Mouse (Mus musculus) testis, adult 2 months (tissue): Measurements from ENCODE around the gene Fam169b.

Experiments used
- CTCF ChIP-seq: fragments of 200-500 bp; IDR thresholded peaks from 2 replicates; pipeline ENCODE4 v1.5.1; 2012; ENCODE audit warnings: low read depth, mild to moderate bottlenecking, inconsistent platforms, low read length, moderate library complexity; ENCODE audit not compliant: control insufficient read depth, insufficient read depth, insufficient replicate concordance
- POLR2A ChIP-seq: fragments of 200-500 bp; IDR thresholded peaks from 2 replicates; pipeline ENCODE4 v1.6.1; 2012; ENCODE audit warnings: low read depth, mild to moderate bottlenecking, inconsistent platforms, low read length, moderate library complexity; ENCODE audit not compliant: control insufficient read depth

DNA sequence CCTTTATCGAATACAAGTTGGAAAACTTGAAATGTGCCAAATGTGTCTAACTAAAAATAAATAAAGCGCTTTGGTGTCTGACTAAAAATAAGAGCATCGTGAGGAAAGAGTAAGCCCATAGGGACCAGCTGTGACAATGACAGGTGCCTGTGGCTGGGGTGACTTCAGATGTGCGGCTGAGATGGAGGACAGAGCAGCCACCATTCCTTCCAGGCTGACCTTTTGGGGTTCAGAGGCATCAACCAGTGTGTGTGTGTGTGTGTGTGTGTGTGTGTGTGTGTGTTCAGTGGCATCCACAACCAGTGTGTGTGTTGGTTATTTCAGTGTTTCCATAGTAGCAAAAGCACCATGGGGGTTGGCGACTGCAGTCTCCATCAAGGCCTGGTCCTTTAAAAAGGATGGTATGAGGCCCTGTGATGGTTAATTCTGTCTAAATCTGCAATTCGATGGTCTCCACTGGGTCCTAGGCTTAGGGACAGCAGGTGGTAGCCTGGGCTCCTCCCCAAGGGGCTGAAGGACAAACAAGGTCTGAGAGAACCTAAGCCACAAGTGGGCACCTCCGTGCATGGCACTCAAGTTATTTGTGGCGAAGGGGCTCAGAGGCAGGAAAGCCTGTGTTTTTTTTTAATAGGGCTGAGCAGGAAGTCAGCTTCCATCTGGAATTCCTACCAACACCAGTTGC lies 10.2 kb upstream of the Fam169b start:
- TF ChIP-seq POLR2A (no peak), CTCF (no peak)
